Mouse (Mus musculus): Measurements from ENCODE around the gene Col27a1. TPM values are rescaled to one million over a fixed set of nuclear protein-coding genes. Genes with fewer than 3 reads are reported as not detected.

The Col27a1 gene
- total RNA-seq, 1 experiment from 2014 or later, result 8.1 TPM

DNA sequence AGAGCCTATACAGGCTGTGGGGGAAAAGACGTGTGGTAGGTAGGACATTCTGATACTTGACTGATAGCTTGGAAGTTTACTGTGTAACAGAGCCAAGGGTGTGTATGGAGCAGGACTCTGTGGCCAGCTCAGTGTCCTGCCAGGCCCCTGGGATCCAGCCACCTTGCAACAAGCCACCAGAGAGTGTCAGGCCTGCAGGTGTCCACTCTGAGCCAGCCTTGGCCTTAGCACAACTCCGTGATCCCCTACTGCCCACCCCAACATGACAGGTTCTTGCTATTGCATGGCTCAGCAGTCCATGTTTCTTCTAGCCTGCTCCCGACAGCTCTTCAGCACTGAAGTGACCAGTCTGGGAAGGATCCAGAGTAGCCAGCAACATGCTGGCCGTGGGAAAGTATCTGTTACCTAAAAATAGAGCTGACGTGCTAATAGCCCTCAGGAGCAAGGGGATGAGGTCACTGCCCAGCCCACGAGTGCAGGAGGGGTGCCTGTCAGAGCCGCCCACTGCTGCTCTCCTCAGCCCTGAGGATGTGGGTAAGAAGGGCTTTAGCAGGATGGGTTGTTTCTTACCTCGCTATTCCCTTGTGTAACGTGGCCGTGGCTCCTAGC, 96.5 kb downstream of the Col27a1 start:
- peak; percentile 41 for DNase-seq

DNA sequence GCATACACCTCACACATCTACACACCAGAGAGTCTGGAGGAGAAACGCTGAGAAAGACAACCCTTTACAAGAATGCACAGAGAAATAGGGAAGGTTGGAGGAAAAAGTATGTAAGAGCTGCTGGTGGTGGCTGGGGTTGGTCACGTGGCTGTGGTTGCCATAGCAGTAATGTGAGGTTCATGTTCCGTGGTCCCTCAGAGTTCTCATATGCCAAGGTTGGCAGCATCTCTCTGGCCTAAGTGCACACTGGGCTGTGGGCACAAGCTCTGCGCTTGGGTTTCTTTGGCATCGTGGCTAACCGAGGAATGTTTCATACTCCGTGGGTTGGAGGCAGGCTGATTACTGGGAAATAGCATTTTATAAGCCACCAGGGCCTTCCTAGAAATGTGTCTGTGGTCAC, 97.6 kb downstream of the Col27a1 start:
- no peak for DNase-seq

DNA sequence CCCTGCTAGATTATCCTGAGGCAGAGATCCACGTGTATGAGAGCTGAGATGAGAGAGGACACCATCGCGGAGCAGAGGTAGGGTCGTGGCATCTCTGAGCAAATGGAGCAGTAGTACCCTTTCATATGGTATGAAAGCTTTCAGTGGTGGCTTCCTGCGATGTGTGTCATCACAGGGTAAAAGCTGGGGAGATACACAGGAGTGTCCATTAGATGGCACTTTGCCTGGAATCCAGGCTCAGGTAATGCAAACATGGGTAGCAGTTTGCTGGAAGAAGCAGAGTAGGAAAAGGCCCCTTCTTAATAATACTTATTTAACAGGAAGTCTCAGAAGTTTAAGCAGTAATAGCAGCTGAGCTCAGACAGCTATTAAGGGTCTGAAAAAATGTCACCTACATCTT, 100.3 kb downstream of the Col27a1 start:
- no peak for DNase-seq

DNA sequence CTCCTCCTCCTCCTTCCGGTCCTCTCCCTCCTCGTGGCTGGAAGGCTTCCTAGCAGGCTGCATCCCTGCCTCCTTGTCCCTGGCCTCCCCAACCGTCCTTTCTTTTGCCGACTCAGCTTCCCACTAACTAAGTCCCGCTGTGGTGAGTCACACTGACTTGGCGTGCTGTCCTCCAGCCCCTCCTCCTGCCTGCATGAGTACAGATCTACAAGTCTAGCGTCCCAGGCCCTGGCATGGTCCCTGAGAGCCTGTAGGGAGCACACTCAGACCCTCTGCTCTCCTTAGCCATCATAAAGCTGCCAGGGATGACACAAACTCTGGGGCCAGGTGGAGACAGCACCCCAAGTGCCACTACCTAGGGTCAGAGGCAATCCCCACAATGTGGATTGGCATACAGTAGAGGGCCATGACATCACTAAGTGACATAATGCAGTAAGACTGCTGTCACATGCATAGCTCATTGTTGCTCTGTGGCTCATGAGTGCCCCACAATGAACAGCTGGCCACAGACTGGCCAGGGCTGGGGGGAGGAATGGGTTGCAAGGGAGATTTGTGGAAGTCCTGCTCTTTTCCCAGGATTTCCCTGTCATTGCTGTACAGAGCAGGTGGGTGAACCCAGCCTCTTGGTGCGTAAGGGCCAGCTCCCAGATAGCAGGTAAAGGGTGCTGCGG, 102.4 kb downstream of the Col27a1 start:
- peak; percentile 85 for DNase-seq

DNA sequence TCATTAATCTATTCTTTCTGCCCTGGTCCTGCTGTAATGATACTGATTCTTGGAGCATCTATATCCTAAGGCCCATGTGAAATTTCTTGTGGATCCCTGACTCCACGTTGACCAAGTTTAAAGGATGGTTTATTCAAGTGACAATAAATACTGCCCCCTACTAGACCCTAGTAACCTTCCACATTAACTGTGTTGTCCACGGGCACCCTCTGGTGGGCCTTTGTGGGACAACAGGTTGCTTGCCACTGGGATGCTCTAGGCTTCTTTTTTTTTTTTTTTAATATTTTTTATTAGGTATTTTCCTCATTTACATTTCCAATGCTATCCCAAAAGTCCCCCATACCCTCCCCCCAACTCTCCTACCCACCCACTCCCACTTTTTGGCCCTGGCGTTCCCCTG, 105.8 kb downstream of the Col27a1 start:
- DNase-seq, result peak; percentile 72

DNA sequence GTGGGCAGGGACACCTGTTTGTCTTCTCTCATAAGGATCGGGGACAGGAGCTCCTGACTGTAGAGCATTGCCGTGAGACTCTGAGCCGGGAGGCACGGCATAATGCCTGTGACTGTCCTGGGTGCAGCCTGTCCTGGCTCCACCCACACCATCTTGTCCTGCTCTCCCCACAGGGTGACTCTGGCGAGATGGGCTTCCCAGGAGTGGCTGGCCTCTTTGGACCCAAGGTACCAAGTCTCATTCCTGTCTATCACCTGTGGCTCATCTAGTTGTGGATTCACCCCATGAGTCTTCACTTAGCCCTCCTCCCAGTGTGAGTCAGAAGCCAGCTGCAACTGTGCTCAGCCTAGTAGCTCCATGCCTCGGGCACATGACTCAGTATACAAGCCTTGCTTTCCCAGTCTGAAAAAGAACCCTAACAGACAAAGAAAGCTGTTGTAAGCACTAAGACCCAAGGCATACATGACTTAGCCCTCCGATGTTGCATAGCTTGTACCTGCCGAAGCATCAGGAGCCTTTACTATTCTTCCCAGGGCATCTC, 109.5 kb downstream of the Col27a1 start:
- peak; percentile 45 for DNase-seq

DNA sequence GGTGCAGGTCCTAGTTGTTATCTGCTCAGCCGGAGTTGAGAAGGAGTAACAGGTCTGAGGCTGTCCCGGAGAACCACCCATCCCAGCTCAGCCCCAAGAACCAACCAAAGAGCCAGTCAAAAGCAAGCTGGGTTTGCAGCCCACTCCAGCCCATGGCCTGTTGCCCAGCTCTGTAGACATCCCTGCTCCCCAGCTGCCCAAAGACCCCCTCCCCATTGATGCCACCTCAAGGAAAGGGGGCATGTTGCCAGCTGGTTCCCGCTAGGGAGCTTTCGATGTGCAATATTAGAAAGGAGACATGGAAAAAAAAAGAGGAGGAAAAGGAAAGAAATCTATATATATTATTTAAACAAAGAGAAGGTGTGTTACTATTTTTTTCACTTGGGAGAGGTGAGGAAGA, 119.6 kb downstream of the Col27a1 start:
- no peak for DNase-seq

DNA sequence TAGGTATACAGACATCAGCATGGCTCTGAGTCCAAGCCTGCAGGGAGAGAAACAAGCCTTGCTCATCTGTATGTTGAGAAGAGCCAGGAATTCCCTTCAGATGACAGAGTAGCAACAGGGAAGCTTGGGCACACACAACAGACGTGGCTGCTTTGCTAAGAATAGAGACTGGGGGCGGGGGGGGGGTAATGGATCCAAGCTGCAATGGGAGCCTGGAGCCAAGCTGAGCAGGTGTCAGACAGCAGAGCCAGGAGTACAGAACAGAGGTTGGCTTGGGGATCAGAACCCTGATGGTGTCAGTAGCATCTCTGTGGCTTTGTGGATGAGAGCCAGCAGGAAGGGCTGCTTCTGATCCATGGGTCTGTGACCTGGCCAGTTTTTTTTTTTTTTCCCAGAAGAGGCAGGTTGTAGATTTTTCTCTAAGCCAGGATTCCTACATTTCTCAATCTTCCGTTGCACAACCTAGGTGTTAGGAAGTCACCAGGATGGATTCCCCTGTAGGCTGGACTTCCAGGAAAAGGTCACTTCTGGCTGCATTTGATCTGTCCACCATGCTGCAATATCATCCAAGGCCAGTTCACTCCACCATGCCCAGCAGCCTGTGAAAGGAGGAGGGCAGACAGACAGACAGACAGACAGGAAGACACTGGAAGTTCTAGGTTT, 124.7 kb downstream of the Col27a1 start:
- DNase-seq, result no peak

DNA sequence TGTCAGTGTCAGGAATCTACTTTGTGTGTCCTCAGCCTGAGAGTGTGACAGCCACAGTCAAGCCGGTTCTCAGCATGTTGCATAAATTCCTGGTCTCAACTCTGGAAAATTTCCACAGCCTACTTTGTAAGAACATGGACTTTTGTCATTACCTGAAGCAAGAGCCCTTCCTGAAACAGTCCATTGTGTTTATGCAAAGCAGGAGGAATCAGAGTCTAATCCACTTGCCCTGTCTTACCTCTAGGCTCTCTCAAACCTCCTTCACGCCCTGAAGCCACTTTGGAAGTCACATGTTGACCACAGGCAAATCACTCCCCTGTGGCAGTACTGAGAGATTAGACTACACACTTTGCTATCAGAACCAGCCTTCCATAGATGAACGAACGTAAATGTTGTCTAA, 128.7 kb downstream of the Col27a1 start:
- DNase-seq, result no peak

DNA sequence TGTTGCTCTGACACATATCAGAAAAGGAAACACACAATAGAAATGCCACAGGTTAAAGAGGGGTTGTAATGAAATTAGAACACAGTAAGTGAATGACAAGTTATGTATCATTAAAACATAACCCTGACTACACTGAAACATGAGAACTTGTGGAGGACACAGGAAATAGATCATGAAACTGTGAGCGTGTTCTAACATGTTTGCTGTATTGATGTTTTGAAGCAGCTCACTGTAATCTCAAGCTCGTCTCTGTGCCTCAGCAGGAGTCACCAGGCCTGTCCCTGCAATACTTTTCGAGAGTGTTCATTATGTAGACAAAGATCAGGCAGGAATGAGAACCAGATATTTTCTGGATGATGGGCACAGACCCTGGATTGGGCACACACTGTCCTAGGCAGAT, 129.8 kb downstream of the Col27a1 start:
- no peak for DNase-seq

DNA sequence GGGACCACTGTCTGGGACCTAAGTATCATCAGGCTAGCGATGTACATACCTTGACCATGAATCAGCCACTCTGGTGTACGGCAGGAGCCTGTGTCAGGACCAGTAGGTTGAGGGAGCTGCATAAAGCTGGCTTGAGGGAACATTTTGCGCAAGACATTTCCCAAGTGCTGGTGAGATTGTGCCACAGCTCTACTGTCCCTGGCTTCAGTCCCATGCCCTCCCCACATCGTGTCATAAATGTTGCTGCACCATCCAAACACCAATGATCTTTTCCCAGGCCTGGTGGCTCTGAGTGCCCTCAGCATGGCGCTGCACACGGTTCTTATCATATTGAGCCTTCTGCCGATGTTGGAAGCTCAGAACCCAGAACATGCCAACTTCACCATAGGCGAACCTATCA, 130.5 kb downstream of the Col27a1 start, which contains the start of gene Orm1:
Gene Orm1, plus strand, starts transcription at position 266 of the 400 bp plus-strand sequence.
- peak; percentile 78 for DNase-seq

DNA sequence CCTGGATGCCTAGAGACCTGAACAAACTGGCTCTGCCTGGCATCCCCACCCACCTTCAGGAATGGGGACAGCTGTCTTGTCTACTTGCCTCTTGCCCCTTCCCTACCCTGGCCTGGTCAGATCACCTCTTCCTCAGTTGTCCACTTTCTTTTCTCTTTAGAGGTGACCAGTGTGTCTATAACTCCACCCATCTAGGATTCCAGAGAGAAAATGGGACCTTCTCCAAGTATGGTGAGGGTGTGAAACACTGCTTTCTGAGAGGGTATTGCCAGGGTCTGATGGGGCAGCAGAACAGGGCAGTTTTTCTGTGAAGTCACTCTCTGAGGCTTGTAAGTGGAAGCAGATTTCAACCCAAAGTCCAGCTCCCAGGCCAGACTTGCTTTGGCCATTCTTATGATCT, 131.5 kb downstream of the Col27a1 start:
- no peak for DNase-seq

DNA sequence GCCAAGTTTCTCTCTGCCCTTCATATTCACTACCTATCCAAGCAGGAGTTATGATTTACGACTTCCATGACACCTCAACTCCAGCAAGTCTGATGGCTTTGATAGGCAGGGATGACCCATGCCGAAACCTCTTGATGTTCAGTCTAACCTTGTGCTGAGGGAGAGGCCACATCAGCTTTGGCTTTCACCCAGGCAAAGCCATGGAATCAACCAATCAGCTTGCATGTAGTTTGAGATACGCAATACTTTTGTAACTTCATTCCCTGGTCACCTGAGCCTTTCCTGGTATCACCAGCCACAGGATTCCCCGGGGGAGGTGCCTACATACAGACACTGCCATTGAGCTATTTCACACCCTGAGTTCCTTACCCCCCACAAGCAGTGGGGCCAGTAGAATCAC, 132.9 kb downstream of the Col27a1 start:
- DNase-seq, result peak; percentile 41

DNA sequence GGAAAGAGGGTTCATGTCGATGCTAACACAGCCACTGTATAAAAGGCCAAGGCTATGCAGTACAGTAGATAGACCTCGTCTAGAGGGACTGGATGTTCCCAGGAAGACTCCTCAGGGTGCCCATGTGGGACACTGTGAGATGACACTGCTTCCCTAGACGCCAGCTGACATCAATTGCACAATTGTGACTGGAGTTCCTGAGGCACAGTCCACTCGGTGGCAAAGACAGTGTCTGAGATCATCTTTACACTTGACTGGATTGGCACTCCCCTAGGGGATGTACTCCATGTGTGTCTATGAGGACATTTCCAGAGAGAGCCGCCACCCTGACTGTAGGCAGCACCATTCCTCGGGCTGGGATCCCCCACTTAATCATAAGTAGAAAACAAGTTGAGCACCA, 134.7 kb downstream of the Col27a1 start:
- no peak for DNase-seq

DNA sequence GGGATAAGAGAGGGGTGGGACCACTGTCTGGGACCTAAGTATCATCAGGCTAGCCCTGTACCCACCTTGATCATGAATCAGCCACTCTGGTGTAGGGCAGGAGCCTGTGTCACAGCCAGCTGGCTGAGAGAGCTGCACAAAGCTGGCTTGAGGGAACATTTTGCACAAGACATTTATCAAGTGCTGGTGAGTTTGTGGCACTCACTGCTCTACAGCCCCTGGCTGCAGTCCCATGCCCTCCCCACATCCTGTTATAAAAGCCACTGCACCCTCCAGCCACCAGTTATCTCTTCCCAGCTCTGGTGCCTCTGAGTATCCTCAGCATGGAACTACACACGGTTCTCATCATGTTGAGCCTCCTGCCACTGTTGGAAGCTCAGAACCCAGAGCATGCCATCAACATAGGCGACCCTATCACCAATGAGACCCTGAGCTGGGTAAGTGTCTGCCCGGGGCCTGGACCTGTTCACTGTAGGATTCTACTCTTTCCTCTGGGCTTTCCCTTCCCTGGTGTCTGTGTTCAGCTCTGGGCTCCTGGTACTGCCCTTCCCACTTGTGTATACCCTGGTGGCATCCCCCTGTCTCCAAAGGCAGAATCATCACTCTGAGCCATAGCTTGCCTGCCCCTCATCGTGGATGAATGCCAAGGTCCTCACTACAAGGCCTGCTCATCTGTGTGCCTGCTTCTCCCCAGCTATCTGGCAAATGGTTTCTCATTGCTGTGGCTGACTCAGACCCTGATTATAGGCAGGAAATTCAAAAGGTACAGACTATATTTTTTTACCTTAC, 142.3 kb downstream of the Col27a1 start, which contains the start of gene Orm3:
Gene Orm3, plus strand, starts transcription at position 286 of the 789 bp plus-strand sequence.
- DNase-seq, result peak; percentile 78

DNA sequence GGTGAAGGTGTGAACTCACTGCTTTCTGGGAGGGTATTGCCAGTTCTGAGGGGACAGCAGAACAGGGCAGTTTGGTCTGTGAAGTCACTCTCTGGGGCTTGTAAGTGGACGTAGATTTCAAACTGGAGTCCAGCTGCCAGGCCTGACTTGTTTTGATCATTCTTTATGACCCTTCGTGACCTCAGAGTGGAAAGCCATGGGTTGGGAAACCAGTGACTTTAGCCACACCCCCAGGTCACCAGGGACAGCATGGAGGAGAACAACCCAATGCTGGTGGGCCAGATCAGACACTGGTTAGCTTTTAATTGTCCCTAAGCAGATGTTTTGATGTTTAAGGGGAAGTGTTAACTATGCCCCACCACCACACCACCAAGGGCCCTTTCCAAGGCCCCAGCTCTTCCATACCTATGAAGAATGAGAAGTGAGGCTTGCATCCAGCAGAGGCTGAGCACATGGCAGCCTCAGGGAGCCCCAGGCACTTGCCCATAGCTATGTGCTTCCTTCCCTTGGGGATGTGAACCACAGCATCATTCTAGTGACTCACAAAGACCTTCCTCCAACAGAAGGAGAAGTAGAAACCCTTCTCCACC, 143.3 kb downstream of the Col27a1 start:
- DNase-seq, result peak; percentile 63

DNA sequence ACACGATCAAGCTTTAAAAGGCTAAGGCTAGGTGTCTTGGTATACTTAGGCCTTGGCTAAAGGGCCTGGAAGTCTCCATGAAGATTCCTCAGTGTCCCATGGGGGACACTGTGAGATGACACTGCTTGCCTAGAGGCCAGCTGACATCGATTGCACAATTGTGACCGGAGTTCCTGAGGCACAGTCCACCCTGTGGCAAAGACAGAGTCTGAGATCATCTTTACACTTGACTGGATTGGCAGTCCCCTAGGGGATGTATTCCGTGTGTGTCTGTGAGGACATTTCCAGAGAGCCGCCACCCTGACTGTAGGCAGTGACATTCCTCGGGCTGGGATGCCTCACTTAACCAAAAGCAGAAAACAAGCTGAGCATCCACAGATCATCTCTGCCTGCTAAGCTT, 146.1 kb downstream of the Col27a1 start:
- DNase-seq, result peak; percentile 3

DNA sequence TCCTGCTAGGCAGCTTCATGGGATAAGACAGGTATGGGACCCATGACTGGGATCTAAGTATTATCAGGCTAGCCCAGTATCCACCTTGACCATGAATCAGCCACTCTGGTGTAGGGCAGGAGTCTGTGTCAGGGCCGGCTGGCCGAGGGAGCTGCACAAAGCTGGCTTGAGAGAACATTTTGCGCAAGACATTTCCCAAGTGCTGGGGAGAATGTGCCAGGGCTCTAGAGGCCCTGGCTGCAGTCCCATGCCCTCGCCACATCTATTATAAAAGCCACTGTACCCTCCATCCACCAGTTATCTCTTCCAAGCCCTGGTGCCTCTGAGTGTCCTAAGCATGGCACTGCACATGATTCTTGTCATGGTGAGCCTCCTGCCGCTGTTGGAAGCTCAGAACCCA, 148.3 kb downstream of the Col27a1 start, which contains the start of gene Orm2:
Gene Orm2, plus strand, starts transcription at position 300 of the 400 bp plus-strand sequence.
- DNase-seq, result peak; percentile 71

DNA sequence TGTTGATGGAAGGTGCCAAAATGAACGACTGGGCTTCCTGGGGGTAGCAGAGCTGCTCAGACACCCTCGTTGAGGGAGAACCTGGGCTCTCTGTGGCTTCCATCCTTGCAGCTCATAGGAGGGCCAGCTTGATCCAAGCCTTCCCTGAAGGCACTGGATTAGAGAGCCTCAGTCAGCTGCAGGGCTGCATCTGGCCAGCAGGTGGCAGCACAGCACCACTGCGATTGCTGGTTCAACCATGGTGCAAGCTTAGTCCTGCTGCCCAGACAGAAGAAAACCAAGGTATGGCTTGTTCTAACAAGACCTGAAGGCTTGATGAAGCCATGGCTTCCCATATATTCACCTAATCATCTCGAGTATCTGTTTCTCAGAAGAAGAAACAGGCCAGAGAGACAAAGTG, 154.8 kb downstream of the Col27a1 start:
- DNase-seq, result peak; percentile 93

DNA sequence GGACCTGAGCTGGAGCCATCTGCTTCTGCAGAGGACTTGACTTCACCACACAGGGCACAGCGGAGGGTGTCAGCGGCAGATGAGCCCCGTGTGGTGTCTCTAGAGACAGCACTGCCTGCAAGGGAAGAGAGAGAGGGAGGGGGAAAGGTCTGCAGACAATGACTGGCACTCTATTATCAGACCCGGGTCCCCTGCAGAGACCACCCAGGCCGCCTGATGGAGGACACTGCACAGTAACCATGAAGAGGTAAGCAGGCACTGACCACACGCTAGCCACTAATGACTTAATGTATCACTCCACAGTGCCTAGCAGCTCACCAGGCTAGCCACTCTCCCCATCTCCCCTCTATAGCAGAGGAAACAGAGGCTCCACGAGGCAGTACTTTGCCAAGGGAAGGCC, 157.1 kb downstream of the Col27a1 start:
- no peak for DNase-seq

DNA sequence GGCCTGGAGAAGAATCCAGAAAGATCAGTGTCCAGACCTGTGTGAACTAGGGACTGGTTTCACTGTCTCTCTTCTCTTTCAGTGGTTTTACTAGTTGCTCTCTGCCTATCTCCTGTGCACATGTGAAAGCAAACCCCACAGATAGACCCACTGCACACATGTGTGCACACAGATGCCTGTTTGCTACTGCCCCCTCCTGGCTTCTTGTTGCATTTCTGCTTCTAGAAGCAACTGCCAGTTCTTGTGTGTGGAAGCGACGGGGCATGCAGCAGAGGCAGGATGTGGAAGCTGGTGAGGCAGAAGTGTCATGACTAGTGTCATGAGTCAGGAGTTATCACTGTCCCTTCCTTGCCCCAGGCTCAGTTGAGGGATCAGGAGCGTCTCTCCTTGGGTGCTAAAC, 158.1 kb downstream of the Col27a1 start:
- peak; percentile 66 for DNase-seq

DNA sequence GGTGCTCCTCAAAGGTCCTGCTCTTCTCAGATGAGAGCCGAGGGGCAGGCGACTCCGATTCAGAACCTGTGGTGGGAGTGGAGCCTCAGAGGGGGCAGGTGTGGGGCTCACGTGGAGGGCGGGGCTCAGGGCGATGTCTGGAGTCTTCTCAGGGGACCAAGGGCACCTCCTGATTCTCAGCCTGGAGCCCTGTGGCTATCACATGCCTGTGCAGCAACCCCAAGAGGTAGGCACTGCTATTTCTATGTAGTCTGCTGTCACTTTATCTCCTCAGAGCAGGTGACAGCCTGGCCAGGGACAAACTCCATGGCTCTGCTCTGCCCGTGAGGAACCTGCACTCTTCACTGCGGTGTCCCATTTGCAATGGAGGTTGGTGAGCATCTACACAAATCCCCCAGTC, 159.6 kb downstream of the Col27a1 start:
- DNase-seq, result no peak
